Mouse (Mus musculus): Measurements from ENCODE around the gene Wdr25. TPM values are rescaled to one million over a fixed set of nuclear protein-coding genes. Genes with fewer than 3 reads are reported as not detected.

Wdr25 gene
- total RNA-seq, 2 experiments from 2014 or later, result 6.6 to 7.1 TPM

- no peak for DNase-seq
Measured at GRCm38 (mm10) chr12:108985025-108985424, 91.6 kb downstream of the Wdr25 start.

GRCm38 (mm10) chr12:108987448-108987847 is 94.0 kb downstream of the Wdr25 start:
- DNase-seq, result no peak

GRCm38 (mm10) chr12:108990425-108990824 is 97.0 kb downstream of the Wdr25 start:
- no peak for DNase-seq

DNA sequence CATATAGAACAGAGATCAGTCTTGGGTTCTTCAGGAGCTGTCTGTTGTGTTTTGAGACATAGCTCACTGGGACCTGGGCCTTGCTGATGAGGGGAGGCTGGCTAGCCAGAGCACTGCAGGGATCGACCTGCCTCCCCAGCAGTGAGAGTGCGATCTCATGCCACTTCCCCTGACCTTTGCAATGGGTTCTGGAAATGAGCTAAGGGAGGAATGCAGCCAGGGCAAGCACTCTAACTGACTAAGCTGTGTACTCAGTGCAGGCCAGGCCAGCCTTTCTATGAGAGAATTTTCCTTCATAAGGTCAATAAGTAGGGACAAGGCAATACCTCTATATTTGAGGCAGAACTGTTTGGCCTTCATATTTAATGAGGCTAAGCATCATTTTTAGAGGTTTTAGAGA is 99.6 kb downstream of the Wdr25 start:
- no peak for DNase-seq

- DNase-seq, result peak; percentile 93
Measured at GRCm38 (mm10) chr12:108994436-108995031, 101.1 kb downstream of the Wdr25 start.

GRCm38 (mm10) chr12:108995976-108996636 is 102.7 kb downstream of the Wdr25 start:
- no peak for DNase-seq

DNA sequence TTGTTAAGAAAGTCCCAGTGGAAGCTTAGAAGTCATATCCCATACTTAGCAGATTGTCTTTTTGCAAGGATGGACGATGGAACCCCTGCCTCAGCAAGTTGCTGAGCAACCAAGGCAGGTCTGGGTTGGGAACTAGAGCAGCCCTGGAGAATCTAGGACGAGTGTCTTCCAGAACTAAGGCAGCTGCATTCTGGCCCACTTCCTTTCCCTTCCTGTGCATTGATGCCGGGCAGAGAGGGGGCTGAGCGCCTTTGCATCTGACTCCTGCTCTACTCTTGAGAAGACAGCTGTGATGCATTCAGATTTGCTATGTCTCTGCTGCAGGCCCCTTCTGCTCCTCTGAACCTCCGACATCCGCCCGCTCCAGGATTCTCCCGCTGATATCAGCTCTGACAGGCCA is 103.8 kb downstream of the Wdr25 start:
- DNase-seq, result no peak

DNA sequence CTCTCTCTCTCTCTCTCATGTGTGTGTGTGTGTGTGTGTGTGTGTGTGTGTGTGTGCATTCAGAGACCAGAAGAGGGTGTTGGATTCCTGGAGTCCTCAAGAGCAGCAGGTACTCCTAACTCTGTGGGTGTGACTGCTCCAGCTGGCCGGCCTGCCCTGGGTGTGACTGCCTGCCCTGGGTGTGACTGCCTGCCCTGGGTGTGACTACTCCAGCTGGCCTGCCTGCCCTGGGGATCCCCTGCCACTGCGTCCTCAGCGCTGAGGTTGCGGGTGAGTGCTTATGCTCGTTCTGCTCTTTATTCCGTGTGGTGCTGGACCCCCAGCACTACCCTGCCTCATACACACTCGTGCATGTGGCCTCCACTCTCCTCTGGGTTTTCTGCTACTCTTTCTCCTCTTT is 109.5 kb downstream of the Wdr25 start:
- no peak for DNase-seq

DNA sequence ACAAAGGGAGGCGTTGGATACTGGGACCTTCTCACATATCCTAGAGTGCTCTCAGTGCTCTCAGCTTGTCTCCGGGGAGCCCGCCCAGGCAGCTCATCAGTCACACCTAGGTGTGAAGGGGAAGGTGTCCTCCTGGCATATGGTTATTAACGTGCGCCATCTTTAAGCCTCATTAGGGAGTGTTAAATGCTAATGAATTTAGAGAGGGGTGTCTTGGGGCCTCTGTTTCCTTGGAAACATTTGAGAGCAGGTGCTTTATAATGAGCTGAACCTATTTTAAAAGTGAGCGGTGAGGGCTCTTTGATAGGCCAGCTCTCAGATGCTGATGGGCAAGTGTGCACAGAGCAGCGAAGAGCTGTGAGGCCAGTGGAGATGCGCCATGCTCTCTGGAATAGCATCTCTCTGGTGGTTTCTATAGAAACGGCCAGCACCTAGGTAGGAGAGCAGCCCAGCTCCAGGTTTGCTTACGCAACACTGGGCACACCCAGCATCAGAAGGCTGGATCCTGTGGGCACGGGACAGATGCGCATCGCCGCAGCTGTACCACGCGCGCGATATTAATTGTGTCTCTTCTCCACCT is 116.7 kb downstream of the Wdr25 start:
- no peak for DNase-seq

GRCm38 (mm10) chr12:109022181-109022691 is 128.8 kb downstream of the Wdr25 start:
- no peak for DNase-seq

GRCm38 (mm10) chr12:109022966-109023365 is 129.5 kb downstream of the Wdr25 start:
- no peak for DNase-seq

DNA sequence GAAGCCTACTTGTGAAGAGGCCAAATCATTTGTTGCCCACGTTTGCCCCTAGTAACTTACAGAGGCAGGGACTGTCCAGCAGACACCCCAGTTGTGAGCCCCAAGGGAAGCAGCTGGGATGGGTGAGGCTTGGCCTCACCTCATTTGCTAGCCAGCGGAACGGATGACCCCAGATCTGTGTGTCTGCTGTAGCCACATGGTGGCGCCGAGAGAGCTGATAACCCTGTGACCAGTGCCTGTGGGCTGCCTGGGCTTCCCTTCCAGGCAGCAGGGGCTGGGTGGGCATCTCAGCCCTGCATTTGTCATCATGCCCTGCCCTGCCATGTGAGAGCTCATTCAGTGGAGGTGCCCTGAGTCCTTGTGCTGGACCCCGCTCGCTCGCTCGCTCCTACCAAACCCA is 130.3 kb downstream of the Wdr25 start:
- no peak for DNase-seq

DNA sequence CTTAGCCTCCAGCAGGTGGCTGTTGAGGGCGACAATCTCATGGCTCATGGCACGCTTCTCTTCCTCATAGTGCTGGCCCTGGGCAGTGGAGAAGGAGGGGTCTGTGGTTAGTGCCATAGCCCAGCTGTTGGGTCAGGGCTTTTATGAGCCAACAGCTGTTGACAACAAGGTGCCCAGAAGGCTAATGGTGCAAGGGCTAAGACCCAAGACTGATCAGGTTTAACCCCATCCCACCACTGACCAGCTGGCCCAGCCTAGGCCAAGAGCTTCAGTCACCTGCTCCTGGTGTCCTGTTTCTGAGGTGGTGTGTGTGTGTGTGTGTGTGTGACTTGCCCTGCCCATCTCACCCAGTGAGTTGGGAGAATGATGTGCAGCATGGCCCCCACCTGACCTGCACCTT is 143.6 kb downstream of the Wdr25 start:
- DNase-seq, result no peak

DNA sequence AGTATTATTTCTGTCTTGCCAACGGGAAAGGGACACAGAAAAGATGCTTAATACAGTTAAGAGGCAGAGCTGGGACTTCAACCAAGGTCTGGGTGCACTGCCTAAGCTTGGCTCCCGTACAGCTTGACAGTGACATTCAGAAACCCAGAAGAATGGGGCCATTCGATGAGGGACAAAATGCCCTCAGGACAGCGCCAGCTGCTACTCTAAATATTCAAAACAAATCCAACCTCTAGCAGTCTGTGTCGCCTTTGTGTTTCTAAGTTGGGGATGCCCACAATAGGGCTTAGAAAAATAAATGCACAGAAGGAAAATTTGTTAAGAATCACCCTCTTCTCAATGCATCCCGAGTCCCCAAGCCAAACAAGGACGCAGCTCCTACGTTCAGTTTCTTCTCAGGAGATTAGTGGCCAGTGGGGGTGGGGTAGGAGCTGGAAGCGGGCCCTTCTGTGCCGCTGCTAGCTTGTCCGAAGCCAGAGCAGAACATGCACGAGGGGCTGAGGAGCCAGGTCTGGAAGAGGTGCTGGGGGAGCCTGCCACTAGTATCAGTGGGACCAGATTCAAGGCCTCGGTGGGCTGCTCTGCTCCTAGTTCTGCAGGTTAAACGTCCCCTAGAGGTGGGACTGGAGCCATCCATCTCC is 144.9 kb downstream of the Wdr25 start:
- DNase-seq, result no peak

- peak; percentile 35 for DNase-seq
Measured at GRCm38 (mm10) chr12:109039311-109039710, 145.9 kb downstream of the Wdr25 start.

DNA sequence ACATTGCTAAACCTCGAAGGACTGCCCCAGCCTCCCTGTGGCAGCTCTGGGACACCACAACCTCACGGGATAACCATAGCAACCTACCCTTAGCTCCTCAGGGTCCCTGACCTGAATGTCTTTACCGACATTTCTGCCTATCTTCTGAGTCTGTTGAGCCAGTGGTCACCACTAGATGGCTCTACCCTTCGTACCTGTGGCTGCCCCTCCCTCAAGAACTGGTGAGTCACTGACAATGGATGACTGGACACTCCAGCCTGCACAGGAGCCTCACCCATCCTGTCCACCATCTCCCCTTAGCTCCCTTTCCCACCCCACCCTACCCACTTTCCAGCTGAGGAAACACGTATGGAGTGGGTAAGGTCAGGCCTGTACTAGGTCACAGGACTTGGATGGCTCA is 151.1 kb downstream of the Wdr25 start:
- DNase-seq, result peak; percentile 27

- no peak for DNase-seq
Measured at GRCm38 (mm10) chr12:109045581-109045980, 152.2 kb downstream of the Wdr25 start.

DNA sequence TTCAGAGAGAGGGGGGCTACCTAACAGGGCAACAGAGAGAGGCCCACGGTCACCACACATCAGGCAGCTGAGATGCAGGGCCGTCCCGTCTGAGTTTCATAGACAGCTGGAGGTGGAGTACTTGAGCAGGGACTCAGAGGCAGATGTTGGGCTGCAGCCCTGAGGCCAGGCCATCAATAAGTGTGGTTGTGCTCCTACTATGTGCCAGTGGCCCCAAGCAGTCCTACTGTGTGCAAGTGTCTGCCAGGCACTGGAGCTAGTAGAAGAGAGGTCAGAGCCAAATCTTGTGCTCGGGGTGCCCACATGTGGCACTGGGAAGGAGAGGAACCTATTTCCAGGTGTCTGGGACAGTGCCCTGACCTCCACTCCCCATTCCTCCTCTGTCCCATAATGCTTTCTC is 156.5 kb downstream of the Wdr25 start:
- DNase-seq, result no peak

DNA sequence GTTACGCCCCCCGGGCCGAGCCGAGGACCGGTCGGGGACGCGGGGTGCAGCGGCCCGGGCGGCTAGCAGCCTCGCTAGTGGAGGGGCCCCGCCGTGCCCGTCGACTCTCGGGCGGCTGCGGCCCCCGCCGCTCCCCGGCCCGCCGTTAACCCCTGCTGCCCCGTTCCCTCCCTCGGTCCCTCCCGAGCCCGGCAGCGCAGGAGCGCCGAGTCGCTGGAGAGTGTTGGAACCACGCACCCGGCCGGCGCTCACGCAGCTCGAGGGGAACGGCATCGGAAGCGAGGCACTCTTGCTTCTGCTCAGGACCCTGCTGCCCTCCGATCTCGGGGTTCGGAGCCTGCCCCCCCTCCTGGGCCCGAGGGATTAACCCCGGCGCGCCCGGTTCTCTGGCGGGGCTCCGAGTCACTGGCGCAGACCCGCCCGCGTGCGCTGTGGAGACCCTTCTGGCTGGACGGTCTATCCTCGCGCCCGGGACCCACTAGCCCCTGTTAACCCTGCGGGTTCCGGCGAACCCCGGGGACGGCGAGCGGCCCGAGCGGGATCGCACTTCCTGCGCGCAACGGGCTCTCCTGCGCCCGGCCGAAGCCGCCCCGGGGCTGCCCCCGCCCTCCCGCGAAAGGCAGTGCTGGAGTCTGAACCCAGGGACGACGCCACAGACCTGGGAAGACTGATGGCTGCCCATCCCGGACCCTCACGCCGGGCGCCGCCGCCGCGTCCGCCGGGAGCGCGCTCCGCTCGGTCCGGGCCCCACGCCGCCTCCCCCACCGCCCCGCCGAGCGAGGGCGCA is 159.8 kb downstream of the Wdr25 start:
- peak; percentile 40 for DNase-seq

GRCm38 (mm10) chr12:109057736-109058135 is 164.3 kb downstream of the Wdr25 start:
- no peak for DNase-seq

- no peak for DNase-seq
Measured at GRCm38 (mm10) chr12:109058660-109059059, 165.2 kb downstream of the Wdr25 start.

- peak; percentile 77 for DNase-seq
Measured at GRCm38 (mm10) chr12:109067561-109068135, 174.2 kb downstream of the Wdr25 start.

Data from adrenal gland, postnatal 10 days (tissue).